Mouse (Mus musculus): ENCODE results near the gene Allc. TPM values are rescaled to one million over a fixed set of nuclear protein-coding genes. Genes with fewer than 3 reads are reported as not detected.

Gene Allc
- polyA plus RNA-seq, 1 experiment = not detected

- Histone ChIP-seq H3K27ac (ENCODE audit: control insufficient read depth, insufficient read depth, low read depth, low read length, poor library complexity) (no peak overlapping the region), H3K4me1 (ENCODE audit: control insufficient read depth, insufficient read depth, low read length) (no peaks in the 10 kb centered on the region), H3K4me3 (replicated peaks; ENCODE audit: control insufficient read depth, low read depth, low read length) (no peak overlapping the region)
- TF ChIP-seq POLR2A (IDR thresholded peaks at IDR 0.05; ENCODE audit: borderline replicate concordance, control insufficient read depth, low read depth, low read length) (no peak), CTCF (IDR thresholded peaks at IDR 0.05; ENCODE audit: control insufficient read depth, insufficient read depth, low read length) (no peak)
- 31% methylated on average over 7 of the region's 7 CpGs for WGBS
Measured at GRCm38 (mm10) chr12:28621451-28622166, 39.3 kb upstream of the Allc start.

GRCm38 (mm10) chr12:28617297-28617696 is 35.0 kb upstream of the Allc start:
- 35% methylated on average over 4 of the region's 4 CpGs for WGBS
- Histone ChIP-seq H3K27ac (ENCODE audit: control insufficient read depth, insufficient read depth, low read depth, low read length, poor library complexity) (no peak overlapping the region), H3K4me1 (ENCODE audit: control insufficient read depth, insufficient read depth, low read length) (no peaks in the 10 kb centered on the region; the same call in 1 of the 2 replicates), H3K4me3 (replicated peaks; ENCODE audit: control insufficient read depth, low read depth, low read length) (no peak overlapping the region)
- TF ChIP-seq CTCF (IDR thresholded peaks at IDR 0.05; ENCODE audit: control insufficient read depth, insufficient read depth, low read length) = no peak
- TF ChIP-seq POLR2A (IDR thresholded peaks at IDR 0.05; ENCODE audit: borderline replicate concordance, control insufficient read depth, low read depth, low read length) = no peak

GRCm38 (mm10) chr12:28614401-28614800 is 32.1 kb upstream of the Allc start:
- Histone ChIP-seq H3K27ac (ENCODE audit: control insufficient read depth, insufficient read depth, low read depth, low read length, poor library complexity) (no peak overlapping the region), H3K4me3 (replicated peaks; ENCODE audit: control insufficient read depth, low read depth, low read length) (no peak overlapping the region), H3K4me1 (ENCODE audit: control insufficient read depth, insufficient read depth, low read length) (no peaks in the 10 kb centered on the region; the same call in 1 of the 2 replicates)
- TF ChIP-seq CTCF (IDR thresholded peaks at IDR 0.05; ENCODE audit: control insufficient read depth, insufficient read depth, low read length) (no peak), POLR2A (IDR thresholded peaks at IDR 0.05; ENCODE audit: borderline replicate concordance, control insufficient read depth, low read depth, low read length) (no peak)
- 66% methylated on average over 7 of the region's 7 CpGs for WGBS

- H3K27ac ChIP-seq (ENCODE audit: control insufficient read depth, insufficient read depth, low read depth, low read length, poor library complexity) = no peak overlapping the region
- no peak for TF ChIP-seq POLR2A (IDR thresholded peaks at IDR 0.05; ENCODE audit: borderline replicate concordance, control insufficient read depth, low read depth, low read length)
- no peak for TF ChIP-seq CTCF (IDR thresholded peaks at IDR 0.05; ENCODE audit: control insufficient read depth, insufficient read depth, low read length)
- no peaks in the 10 kb centered on the region; the same call in 1 of the 2 replicates for H3K4me1 ChIP-seq (ENCODE audit: control insufficient read depth, insufficient read depth, low read length)
- WGBS = 67% methylated on average over 6 of the region's 6 CpGs
- H3K4me3 ChIP-seq (replicated peaks; ENCODE audit: control insufficient read depth, low read depth, low read length) = no peak overlapping the region
Measured at GRCm38 (mm10) chr12:28612391-28612790, 30.1 kb upstream of the Allc start.

- TF ChIP-seq CTCF (IDR thresholded peaks at IDR 0.05; ENCODE audit: control insufficient read depth, insufficient read depth, low read length) (no peak), POLR2A (IDR thresholded peaks at IDR 0.05; ENCODE audit: borderline replicate concordance, control insufficient read depth, low read depth, low read length) (no peak)
- 72% methylated on average over 17 of the region's 17 CpGs for WGBS
- H3K4me1 ChIP-seq (ENCODE audit: control insufficient read depth, insufficient read depth, low read length) = no peaks in the 10 kb centered on the region
- H3K4me3 ChIP-seq (replicated peaks; ENCODE audit: control insufficient read depth, low read depth, low read length) = no peak overlapping the region
- no peak overlapping the region for H3K27ac ChIP-seq (ENCODE audit: control insufficient read depth, insufficient read depth, low read depth, low read length, poor library complexity)
Measured at GRCm38 (mm10) chr12:28607546-28608305, 25.4 kb upstream of the Allc start.

GRCm38 (mm10) chr12:28603494-28603893 is 21.2 kb upstream of the Allc start:
- H3K4me3 ChIP-seq (replicated peaks; ENCODE audit: control insufficient read depth, low read depth, low read length) = no peak overlapping the region
- TF ChIP-seq CTCF (IDR thresholded peaks at IDR 0.05; ENCODE audit: control insufficient read depth, insufficient read depth, low read length) (no peak), POLR2A (IDR thresholded peaks at IDR 0.05; ENCODE audit: borderline replicate concordance, control insufficient read depth, low read depth, low read length) (no peak)
- H3K27ac ChIP-seq (ENCODE audit: control insufficient read depth, insufficient read depth, low read depth, low read length, poor library complexity) = no peak overlapping the region
- 48% methylated on average over 1 of the region's 1 CpGs for WGBS
- no peaks in the 10 kb centered on the region for H3K4me1 ChIP-seq (ENCODE audit: control insufficient read depth, insufficient read depth, low read length)

GRCm38 (mm10) chr12:28602259-28602658 is 19.9 kb upstream of the Allc start:
- no peak overlapping the region for H3K4me3 ChIP-seq (replicated peaks; ENCODE audit: control insufficient read depth, low read depth, low read length)
- WGBS = 32% methylated on average over 4 of the region's 4 CpGs
- no peaks in the 10 kb centered on the region for H3K4me1 ChIP-seq (ENCODE audit: control insufficient read depth, insufficient read depth, low read length)
- TF ChIP-seq POLR2A (IDR thresholded peaks at IDR 0.05; ENCODE audit: borderline replicate concordance, control insufficient read depth, low read depth, low read length) (no peak), CTCF (IDR thresholded peaks at IDR 0.05; ENCODE audit: control insufficient read depth, insufficient read depth, low read length) (no peak)
- H3K27ac ChIP-seq (ENCODE audit: control insufficient read depth, insufficient read depth, low read depth, low read length, poor library complexity) = no peak overlapping the region

GRCm38 (mm10) chr12:28598526-28598991 is 16.2 kb upstream of the Allc start:
- TF ChIP-seq CTCF (IDR thresholded peaks at IDR 0.05; ENCODE audit: control insufficient read depth, insufficient read depth, low read length) = no peak
- TF ChIP-seq POLR2A (IDR thresholded peaks at IDR 0.05; ENCODE audit: borderline replicate concordance, control insufficient read depth, low read depth, low read length) = no peak
- WGBS = 58% methylated on average over 2 of the region's 2 CpGs
- Histone ChIP-seq H3K4me3 (replicated peaks; ENCODE audit: control insufficient read depth, low read depth, low read length) (no peak overlapping the region), H3K27ac (ENCODE audit: control insufficient read depth, insufficient read depth, low read depth, low read length, poor library complexity) (no peak overlapping the region), H3K4me1 (ENCODE audit: control insufficient read depth, insufficient read depth, low read length) (no peaks in the 10 kb centered on the region)

Data from bone marrow, adult 2 months (tissue).